In the genomic region with DNA sequence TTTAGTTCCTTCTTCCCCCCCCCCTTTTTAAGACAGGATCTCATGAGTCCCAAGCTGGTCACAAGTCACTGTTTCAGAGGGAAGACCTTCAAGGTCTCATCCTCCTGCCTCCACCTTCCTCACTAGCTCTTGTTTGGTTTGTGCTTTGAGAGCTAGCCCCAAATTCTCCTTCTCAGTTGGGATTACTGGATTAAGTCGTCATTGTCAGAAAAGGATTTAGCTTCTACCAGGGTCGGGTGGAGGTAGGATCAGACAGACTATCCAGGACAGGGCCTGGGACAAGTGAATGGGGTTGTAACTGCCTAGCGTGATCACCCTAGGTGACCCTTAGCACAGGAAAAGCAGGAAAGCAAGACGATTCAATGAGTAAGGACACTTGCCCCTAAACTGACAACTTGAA, we compare ENCODE assay signal across 10 mouse cellular contexts. TPM values are rescaled to one million over a fixed set of nuclear protein-coding genes. Genes with fewer than 3 reads are reported as not detected.
DNase-seq lines count a peak whose midpoint lies in the region; ATAC-seq and TF ChIP-seq lines count a peak whose summit lies in the region.
"Had no signal": no experiment of that assay in that cellular context is flagged by ENCODE, and none has a peak within 500 bp of the region (broad histone marks: within the 10 kb centered on the region; RNA-seq: fewer than 3 reads in every experiment).

No protein-coding gene starts in this region.

- peak overlapping the region; percentile 97 for H3K4me3 ChIP-seq in gastrocnemius, adult 2 months
- H3K4me3 ChIP-seq in testis, adult 2 months (ENCODE audit: control insufficient read depth, low read depth, low read length) = peak overlapping the region; percentile 96
- H3K4me3 ChIP-seq in liver, embryonic 12.5 days = peak overlapping the region; percentile 92
- no peak overlapping the region for H3K4me3 ChIP-seq in stomach, postnatal 0 days (ENCODE audit: low read depth, low read length)

- no peak for TF ChIP-seq CTCF in gastrocnemius, adult 2 months (IDR thresholded peaks at IDR 0.05)
- TF ChIP-seq CTCF in testis, adult 2 months (IDR thresholded peaks at IDR 0.05; ENCODE audit: control insufficient read depth, insufficient read depth, insufficient replicate concordance, low read depth, low read length) = no peak
- no peak for TF ChIP-seq CTCF in stomach, postnatal 0 days (IDR thresholded peaks at IDR 0.05; ENCODE audit: low read depth)

- ATAC-seq in liver, embryonic 12.5 days = no peak
- no peak for ATAC-seq in stomach, postnatal 0 days (ENCODE audit: low FRiP score, low TSS enrichment)

- H3K27me3 ChIP-seq in testis, adult 2 months (ENCODE audit: control insufficient read depth, insufficient read depth, low read length) = no peaks in the 10 kb centered on the region
- no peaks in the 10 kb centered on the region for H3K27me3 ChIP-seq in liver, embryonic 12.5 days (replicated peaks)
- H3K27me3 ChIP-seq in stomach, postnatal 0 days (ENCODE audit: control insufficient read depth, insufficient read depth, low read length) = no peaks in the 10 kb centered on the region

- peaks cover 3% of the 10 kb centered on the region for H3K36me3 ChIP-seq in testis, adult 2 months (ENCODE audit: control insufficient read depth, insufficient read depth, low read length)
- H3K36me3 ChIP-seq in liver, embryonic 12.5 days = peaks cover 26% of the 10 kb centered on the region
- H3K36me3 ChIP-seq in stomach, postnatal 0 days (ENCODE audit: control insufficient read depth, insufficient read depth, low read length) = no peaks in the 10 kb centered on the region; the same call in 1 of the 2 replicates

- no peak for DNase-seq in gastrocnemius, adult 2 months
- no peak for DNase-seq in gastrocnemius, postnatal 14 days
- DNase-seq in testis, postnatal 10 days (ENCODE audit: low spot score) = no peak
- DNase-seq in stomach, postnatal 0 days (ENCODE audit: low spot score) = no peak
- DNase-seq in layer of hippocampus, adult 9-11 months = no peak
- no peak for DNase-seq in c-Kit-positive CD71-positive TER-119-positive erythroid progenitor cells, embryonic 14.5 days (ENCODE audit: low spot score)
- DNase-seq: gastrocnemius, postnatal 10 days; thymus, adult 18-20 months had no signal

- peaks cover 4% of the 10 kb centered on the region for H3K4me1 ChIP-seq in testis, adult 2 months (ENCODE audit: control insufficient read depth, insufficient read depth, low read length)
- H3K4me1 ChIP-seq in liver, embryonic 12.5 days = peaks cover 37% of the 10 kb centered on the region
- H3K4me1 ChIP-seq in stomach, postnatal 0 days (replicated peaks; ENCODE audit: control insufficient read depth, insufficient read depth) = no peaks in the 10 kb centered on the region; the same call in 1 of the 2 replicates

- H3K9ac ChIP-seq in liver, embryonic 12.5 days = peak overlapping the region; percentile 93
- no peak overlapping the region for H3K9ac ChIP-seq in stomach, postnatal 0 days (ENCODE audit: low read length)

- TF ChIP-seq POLR2A in testis, adult 2 months (IDR thresholded peaks at IDR 0.05; ENCODE audit: control insufficient read depth, low read depth, low read length) = no peak

- peak overlapping the region; percentile 83 for H3K4me2 ChIP-seq in liver, embryonic 12.5 days
- peak overlapping the region; percentile 85 for H3K4me2 ChIP-seq in stomach, postnatal 0 days (replicated peaks; ENCODE audit: low read depth)

- H3K27ac ChIP-seq in gastrocnemius, adult 2 months = peak overlapping the region; percentile 98
- H3K27ac ChIP-seq in testis, adult 2 months (ENCODE audit: control insufficient read depth, insufficient read depth, low read depth, low read length) = peak overlapping the region; percentile 96
- H3K27ac ChIP-seq in liver, embryonic 12.5 days = no peak overlapping the region
- no peak overlapping the region for H3K27ac ChIP-seq in stomach, postnatal 0 days (replicated peaks)

- 41% methylated on average over 4 of the region's 4 CpGs for WGBS in liver, embryonic 12.5 days (ENCODE audit: insufficient replicate concordance)
- 35% methylated on average over 4 of the region's 4 CpGs for WGBS in stomach, postnatal 0 days

- no peaks in the 10 kb centered on the region for H3K9me3 ChIP-seq in liver, embryonic 12.5 days (replicated peaks)
- H3K9me3 ChIP-seq in stomach, postnatal 0 days (ENCODE audit: control insufficient read depth, low read length) = no peaks in the 10 kb centered on the region

- intact Hi-C loops in gastrocnemius, adult 2 months (cut with DNase I) = loop anchor here (5.0 kb wide), 1 partner anchor 53 kb away; no protein-coding TSS in a partner anchor
- intact Hi-C loops in gastrocnemius, postnatal 14 days (cut with DNase I; ENCODE audit: low total_unique reads) = no loop called here

- no peak for TF ChIP-seq EP300 in stomach, postnatal 0 days (optimal IDR thresholded peaks at IDR 0.05)

RNA-seq across cellular contexts. Expression of gene Ccdc117, which starts 1.7 kb away (rescaled TPM):
- 10 to 100 TPM; 16.3 to 30.0 TPM for total RNA-seq in gastrocnemius, adult 2 months (2021)
- total RNA-seq in gastrocnemius, postnatal 14 days (2021) = 10 to 100 TPM; 11.0 to 11.1 TPM
- polyA plus RNA-seq in testis, adult 2 months (2012; rRNA removed) = 25.2 and 37.6 TPM in 2 replicates
- polyA plus RNA-seq in liver, embryonic 12.5 days (2016; fragmentation: Nextera tagmentation; extraction: Ambion mirVana) = 17.3 and 19.1 TPM in 2 replicates
- polyA plus RNA-seq in stomach, postnatal 0 days (2015; fragmentation: Nextera tagmentation; extraction: Ambion mirVana) = 8.7 and 9.2 TPM in 2 replicates

RNA-seq across cellular contexts. Expression of gene Xbp1, which starts 19.9 kb away (rescaled TPM):
- 10 to 100 TPM; 64.5 to 70.5 TPM for total RNA-seq in gastrocnemius, adult 2 months (2021)
- total RNA-seq in gastrocnemius, postnatal 14 days (2021) = 10 to 100 TPM; 42.7 to 47.5 TPM
- 9.0 and 9.2 TPM in 2 replicates for polyA plus RNA-seq in testis, adult 2 months (2012; rRNA removed)
- polyA plus RNA-seq in liver, embryonic 12.5 days (2016; fragmentation: Nextera tagmentation; extraction: Ambion mirVana) = 108 and 112 TPM in 2 replicates
- 221 and 223 TPM in 2 replicates for polyA plus RNA-seq in stomach, postnatal 0 days (2015; fragmentation: Nextera tagmentation; extraction: Ambion mirVana)

RNA-seq across cellular contexts. Expression of gene Ankrd36, which starts 29.2 kb away (rescaled TPM):
- not detected for total RNA-seq in gastrocnemius, adult 2 months (2021)
- not detected for total RNA-seq in gastrocnemius, postnatal 14 days (2021)
- polyA plus RNA-seq in testis, adult 2 months (2012; rRNA removed) = 250 and 260 TPM in 2 replicates
- polyA plus RNA-seq in liver, embryonic 12.5 days (2016; fragmentation: Nextera tagmentation; extraction: Ambion mirVana) = 0.67 and 0.80 TPM in 2 replicates
- not detected in 2 replicates for polyA plus RNA-seq in stomach, postnatal 0 days (2015; fragmentation: Nextera tagmentation; extraction: Ambion mirVana)
- total RNA-seq: gastrocnemius, postnatal 10 days had no signal

Comparison
In these comparisons a context has a peak if more than half of its experiments do, and no peak if none do; other contexts are left out.
1. H3K27ac ChIP-seq: peak in gastrocnemius, adult 2 months (single experiment) and testis, adult 2 months (single experiment); none in liver, embryonic 12.5 days (single experiment) and stomach, postnatal 0 days (single experiment).
2. RNA of gene Xbp1, which starts 19.9 kb away (polyA plus RNA-seq): 221 to 223 TPM in stomach, postnatal 0 days and 108 to 112 TPM in liver, embryonic 12.5 days; 9.0 to 9.2 TPM in testis, adult 2 months; every median in the first group is over 10 times any median in the second.
3. RNA of gene Ankrd36, which starts 29.2 kb away (polyA plus RNA-seq): 250 to 260 TPM in testis, adult 2 months; 0.67 to 0.80 TPM in liver, embryonic 12.5 days and not detected in stomach, postnatal 0 days; every median in the first group is over 100 times any median in the second.